Mouse (Mus musculus): ENCODE measurements around the gene Gm20736. TPM values are rescaled to one million over a fixed set of nuclear protein-coding genes. Genes with fewer than 3 reads are reported as not detected.
"Not testable (repeated sequence)": the region's sequence is repeated elsewhere in the genome, so short reads cannot be mapped to it uniquely, and the experiment has no call there.

Gm20736 gene
- not detected in 2 replicates for polyA plus RNA-seq (2012; rRNA removed)

GRCm38 (mm10) chrY:65377390-65377789 lies at the start of gene Gm20736:
Gene Gm20736, plus strand, starts transcription at chrY:65377690.
- DNase-seq (ENCODE audit: low read depth, low spot score), result not testable (repeated sequence)
- no CpG with 5 or more reads among the region's 5 CpGs for WGBS

Other genes with a start within 250 kb of the Gm20736 start
- not detected in 2 replicates for gene Gm20924, start 170.2 kb upstream of the Gm20736 start, polyA plus RNA-seq (2012; rRNA removed)

Data from large intestine, adult 2 months (tissue).